Mouse (Mus musculus): Measurements from ENCODE around the gene Abr. TPM values are rescaled to one million over a fixed set of nuclear protein-coding genes. Genes with fewer than 3 reads are reported as not detected.

The Abr gene
- polyA plus RNA-seq, 1 experiment = 30.6 TPM

GRCm38 (mm10) chr11:76429556-76429955, 192.6 kb downstream of the Abr start:
- Histone ChIP-seq H3K27me3 (ENCODE audit: control insufficient read depth, insufficient read depth, low read length, poor library complexity, severe bottlenecking) (no peaks in the 10 kb centered on the region), H3K36me3 (ENCODE audit: control insufficient read depth, insufficient read depth, low read length, poor library complexity, severe bottlenecking) (no peaks in the 10 kb centered on the region), H3K9me3 (replicated peaks; ENCODE audit: control insufficient read depth, insufficient read depth, low read length, poor library complexity, severe bottlenecking) (no peaks in the 10 kb centered on the region), H3K4me3 (ENCODE audit: low read depth, low read length) (no peak overlapping the region), H3K9ac (ENCODE audit: low read depth, poor library complexity, severe bottlenecking) (no peak overlapping the region), H3K4me1 (ENCODE audit: control insufficient read depth, insufficient read depth, low read length) (no peaks in the 10 kb centered on the region), H3K27ac (ENCODE audit: insufficient read depth, low read length) (no peak overlapping the region)
- TF ChIP-seq CTCF (IDR thresholded peaks at IDR 0.05; ENCODE audit: low read depth, low read length) = no peak
- no peak for TF ChIP-seq POLR2A (IDR thresholded peaks at IDR 0.05; ENCODE audit: insufficient read depth, low read length)
- TF ChIP-seq EP300 (IDR thresholded peaks at IDR 0.05; ENCODE audit: insufficient read depth, low read depth, low read length) = no peak

- Histone ChIP-seq H3K36me3 (ENCODE audit: control insufficient read depth, insufficient read depth, low read length, poor library complexity, severe bottlenecking) (no peaks in the 10 kb centered on the region), H3K4me1 (ENCODE audit: control insufficient read depth, insufficient read depth, low read length) (no peaks in the 10 kb centered on the region), H3K27ac (ENCODE audit: insufficient read depth, low read length) (no peak overlapping the region), H3K9ac (ENCODE audit: low read depth, poor library complexity, severe bottlenecking) (no peak overlapping the region), H3K4me3 (ENCODE audit: low read depth, low read length) (no peak overlapping the region), H3K9me3 (replicated peaks; ENCODE audit: control insufficient read depth, insufficient read depth, low read length, poor library complexity, severe bottlenecking) (no peaks in the 10 kb centered on the region), H3K27me3 (ENCODE audit: control insufficient read depth, insufficient read depth, low read length, poor library complexity, severe bottlenecking) (no peaks in the 10 kb centered on the region)
- TF ChIP-seq EP300 (IDR thresholded peaks at IDR 0.05; ENCODE audit: insufficient read depth, low read depth, low read length) (no peak), CTCF (IDR thresholded peaks at IDR 0.05; ENCODE audit: low read depth, low read length) (peak; percentile 32), POLR2A (IDR thresholded peaks at IDR 0.05; ENCODE audit: insufficient read depth, low read length) (no peak)
Measured at GRCm38 (mm10) chr11:76429046-76429445, 193.1 kb downstream of the Abr start.

- H3K27ac ChIP-seq (ENCODE audit: insufficient read depth, low read length) = no peak overlapping the region
- H3K4me1 ChIP-seq (ENCODE audit: control insufficient read depth, insufficient read depth, low read length) = no peaks in the 10 kb centered on the region
- H3K27me3 ChIP-seq (ENCODE audit: control insufficient read depth, insufficient read depth, low read length, poor library complexity, severe bottlenecking) = no peaks in the 10 kb centered on the region
- H3K9me3 ChIP-seq (replicated peaks; ENCODE audit: control insufficient read depth, insufficient read depth, low read length, poor library complexity, severe bottlenecking) = no peaks in the 10 kb centered on the region
- H3K36me3 ChIP-seq (ENCODE audit: control insufficient read depth, insufficient read depth, low read length, poor library complexity, severe bottlenecking) = no peaks in the 10 kb centered on the region
- no peak overlapping the region for H3K9ac ChIP-seq (ENCODE audit: low read depth, poor library complexity, severe bottlenecking)
- no peak overlapping the region for H3K4me3 ChIP-seq (ENCODE audit: low read depth, low read length)
- TF ChIP-seq CTCF (IDR thresholded peaks at IDR 0.05; ENCODE audit: low read depth, low read length) = no peak
- TF ChIP-seq EP300 (IDR thresholded peaks at IDR 0.05; ENCODE audit: insufficient read depth, low read depth, low read length) = no peak
- TF ChIP-seq POLR2A (IDR thresholded peaks at IDR 0.05; ENCODE audit: insufficient read depth, low read length) = no peak
Measured at GRCm38 (mm10) chr11:76427781-76428180, 194.3 kb downstream of the Abr start.

- no peaks in the 10 kb centered on the region for H3K27me3 ChIP-seq (ENCODE audit: control insufficient read depth, insufficient read depth, low read length, poor library complexity, severe bottlenecking)
- H3K27ac ChIP-seq (ENCODE audit: insufficient read depth, low read length) = no peak overlapping the region
- TF ChIP-seq CTCF (IDR thresholded peaks at IDR 0.05; ENCODE audit: low read depth, low read length) = no peak
- TF ChIP-seq EP300 (IDR thresholded peaks at IDR 0.05; ENCODE audit: insufficient read depth, low read depth, low read length) = no peak
- no peak for TF ChIP-seq POLR2A (IDR thresholded peaks at IDR 0.05; ENCODE audit: insufficient read depth, low read length)
- H3K36me3 ChIP-seq (ENCODE audit: control insufficient read depth, insufficient read depth, low read length, poor library complexity, severe bottlenecking) = no peaks in the 10 kb centered on the region
- no peak overlapping the region for H3K4me3 ChIP-seq (ENCODE audit: low read depth, low read length)
- no peak overlapping the region for H3K9ac ChIP-seq (ENCODE audit: low read depth, poor library complexity, severe bottlenecking)
- H3K9me3 ChIP-seq (replicated peaks; ENCODE audit: control insufficient read depth, insufficient read depth, low read length, poor library complexity, severe bottlenecking) = no peaks in the 10 kb centered on the region
- no peaks in the 10 kb centered on the region for H3K4me1 ChIP-seq (ENCODE audit: control insufficient read depth, insufficient read depth, low read length)
Measured at GRCm38 (mm10) chr11:76425749-76426148, 196.4 kb downstream of the Abr start.

- H3K9ac ChIP-seq (ENCODE audit: low read depth, poor library complexity, severe bottlenecking) = no peak overlapping the region
- TF ChIP-seq CTCF (IDR thresholded peaks at IDR 0.05; ENCODE audit: low read depth, low read length) (no peak), POLR2A (IDR thresholded peaks at IDR 0.05; ENCODE audit: insufficient read depth, low read length) (no peak), EP300 (IDR thresholded peaks at IDR 0.05; ENCODE audit: insufficient read depth, low read depth, low read length) (no peak)
- H3K4me1 ChIP-seq (ENCODE audit: control insufficient read depth, insufficient read depth, low read length) = no peaks in the 10 kb centered on the region
- H3K9me3 ChIP-seq (replicated peaks; ENCODE audit: control insufficient read depth, insufficient read depth, low read length, poor library complexity, severe bottlenecking) = no peaks in the 10 kb centered on the region
- H3K27me3 ChIP-seq (ENCODE audit: control insufficient read depth, insufficient read depth, low read length, poor library complexity, severe bottlenecking) = no peaks in the 10 kb centered on the region
- H3K27ac ChIP-seq (ENCODE audit: insufficient read depth, low read length) = no peak overlapping the region
- peaks cover 22% of the 10 kb centered on the region for H3K36me3 ChIP-seq (ENCODE audit: control insufficient read depth, insufficient read depth, low read length, poor library complexity, severe bottlenecking)
- no peak overlapping the region for H3K4me3 ChIP-seq (ENCODE audit: low read depth, low read length)
Measured at GRCm38 (mm10) chr11:76420896-76421295, 201.2 kb downstream of the Abr start.

- H3K27ac ChIP-seq (ENCODE audit: insufficient read depth, low read length) = no peak overlapping the region
- peaks cover 27% of the 10 kb centered on the region for H3K36me3 ChIP-seq (ENCODE audit: control insufficient read depth, insufficient read depth, low read length, poor library complexity, severe bottlenecking)
Measured at GRCm38 (mm10) chr11:76419179-76419578, 202.9 kb downstream of the Abr start.

More at GRCm38 (mm10) chr11:76419179-76419578, 202.9 kb downstream of the Abr start:
- no peak for TF ChIP-seq CTCF (IDR thresholded peaks at IDR 0.05; ENCODE audit: low read depth, low read length)
- TF ChIP-seq POLR2A (IDR thresholded peaks at IDR 0.05; ENCODE audit: insufficient read depth, low read length) = no peak
- TF ChIP-seq EP300 (IDR thresholded peaks at IDR 0.05; ENCODE audit: insufficient read depth, low read depth, low read length) = no peak
- H3K9ac ChIP-seq (ENCODE audit: low read depth, poor library complexity, severe bottlenecking) = no peak overlapping the region
- H3K4me1 ChIP-seq (ENCODE audit: control insufficient read depth, insufficient read depth, low read length) = no peaks in the 10 kb centered on the region
- no peaks in the 10 kb centered on the region for H3K9me3 ChIP-seq (replicated peaks; ENCODE audit: control insufficient read depth, insufficient read depth, low read length, poor library complexity, severe bottlenecking)
- no peak overlapping the region for H3K4me3 ChIP-seq (ENCODE audit: low read depth, low read length)
- H3K27me3 ChIP-seq (ENCODE audit: control insufficient read depth, insufficient read depth, low read length, poor library complexity, severe bottlenecking) = no peaks in the 10 kb centered on the region
